Mouse (Mus musculus) kidney, postnatal 4 days (tissue): ENCODE measurements around the gene Vmn1r76.

Experiments used
- DNase-seq, 2 experiments: peaks; one replicate each; pipeline ENCODE4 v3.0.0; 2021; ENCODE audit warnings: mixed read lengths in 2 of 2

Gene Vmn1r76

GRCm38 (mm10) chr7:11938113-11938512 is at the start of gene Vmn1r76:
Gene Vmn1r76, minus strand, starts transcription at chr7:11938213.
- no peak for DNase-seq

DNA sequence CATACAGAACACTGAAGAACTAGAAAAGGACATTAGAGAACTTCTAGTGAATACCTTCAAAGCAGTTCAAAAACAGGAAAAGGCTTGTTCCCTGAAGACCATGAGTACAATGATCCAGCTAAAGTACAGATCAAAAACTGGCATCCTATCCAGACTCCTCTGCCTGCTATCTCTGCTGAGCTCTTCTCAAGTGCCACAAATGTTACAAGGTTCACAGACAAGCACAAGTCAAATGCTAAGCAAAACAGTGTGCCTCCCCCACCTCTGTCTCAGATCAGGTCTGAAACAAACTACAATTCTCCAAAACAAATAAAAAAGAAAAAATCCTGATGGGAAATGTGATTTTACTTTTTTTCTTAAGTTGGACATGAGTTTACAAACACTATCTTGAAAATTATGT is 34.6 kb upstream of the Vmn1r76 start:
- DNase-seq, result no peak

DNA sequence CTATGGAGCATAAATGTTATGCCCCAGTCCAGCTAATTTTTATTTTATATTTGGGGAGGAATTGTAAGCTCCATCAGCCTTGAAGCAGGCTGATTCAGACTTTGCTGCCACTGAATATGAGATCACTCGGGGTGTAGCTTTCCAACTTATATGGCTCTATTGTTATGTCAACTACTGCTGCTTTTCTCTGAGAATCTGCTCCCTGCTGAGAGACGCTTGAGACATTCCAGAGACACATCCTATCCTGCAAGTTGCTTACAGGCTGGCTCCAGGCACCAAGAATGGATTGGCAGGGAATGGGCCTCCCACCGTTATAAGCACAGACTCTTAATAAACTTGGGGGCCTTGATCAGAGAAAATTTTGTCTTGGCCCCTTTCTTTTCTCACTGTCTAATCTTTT is 10.0 kb upstream of the Vmn1r76 start:
- DNase-seq, result no peak

GRCm38 (mm10) chr7:11874330-11874729 is 63.7 kb downstream of the Vmn1r76 start, which contains the start of gene Vmn1r75:
Gene Vmn1r75, plus strand, starts transcription at chr7:11874630.
- no peak for DNase-seq
